Mouse (Mus musculus): Measurements from ENCODE around the gene Sema3f.

DNA sequence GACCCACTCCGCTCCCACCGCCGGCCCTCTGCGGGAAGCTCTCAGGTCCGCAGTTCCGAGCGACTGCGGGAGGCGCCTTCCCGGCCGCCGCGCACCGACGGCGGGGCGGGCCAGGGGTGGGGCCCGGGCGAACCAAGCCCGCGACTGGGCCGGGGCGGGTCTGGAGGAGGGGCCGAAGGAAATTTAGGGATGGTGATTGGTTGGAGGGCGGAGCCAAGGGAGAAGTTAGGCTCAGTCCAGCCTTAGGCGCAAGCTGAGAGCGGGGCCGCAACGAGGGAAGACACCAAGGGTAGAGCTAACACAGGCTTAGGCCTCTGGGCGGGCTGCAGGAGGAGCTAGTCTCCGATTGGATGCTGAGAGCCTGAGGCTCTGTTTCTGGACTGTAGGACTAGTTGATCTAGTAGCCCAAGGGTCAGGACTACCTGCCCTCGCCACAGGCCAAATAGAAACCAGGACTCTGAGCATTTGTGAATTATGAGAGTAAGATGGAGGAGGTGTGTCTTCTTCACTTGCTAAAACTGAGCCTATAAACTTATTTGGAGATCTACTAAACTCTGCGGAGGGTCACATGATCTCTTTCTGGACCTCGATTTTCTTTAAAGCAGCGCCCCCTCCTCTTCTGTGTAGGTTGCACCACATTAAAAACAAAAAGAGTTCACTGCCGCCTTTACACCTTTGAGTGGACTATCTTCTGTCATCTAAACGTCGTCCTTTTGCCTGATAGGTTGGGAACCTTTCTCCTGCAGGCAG, 74.8 kb downstream of the Sema3f start, which contains the start of gene Gnai2:
- peak; percentile 62 for TF ChIP-seq POLR2A (IDR thresholded peaks at IDR 0.05; ENCODE audit: low read depth, low read length)
- TF ChIP-seq CTCF (conservative IDR thresholded peaks at IDR 0.05; ENCODE audit: insufficient read depth, insufficient read length, low read depth, low read length), result no peak
